Mouse (Mus musculus): ENCODE results near the gene Tbrg4. TPM values are rescaled to one million over a fixed set of nuclear protein-coding genes. Genes with fewer than 3 reads are reported as not detected.

The Tbrg4 gene
- polyA plus RNA-seq (2015; fragmentation: Nextera tagmentation; extraction: Ambion mirVana), result 29.0 and 29.1 TPM in 2 replicates

- peak; percentile 93 for ATAC-seq
- no peaks in the 10 kb centered on the region for H3K27me3 ChIP-seq (ENCODE audit: control insufficient read depth, insufficient read depth, low read depth, low read length)
- peak within 1 kb of the TSS; percentile 83 for H3K27ac ChIP-seq (ENCODE audit: low read length)
- H3K36me3 ChIP-seq (ENCODE audit: control insufficient read depth, insufficient read depth, low read length), result peaks cover 14% of the 10 kb centered on the region
- H3K9ac ChIP-seq (ENCODE audit: low read depth, low read length), result peak within 1 kb of the TSS; percentile 70
- no peaks in the 10 kb centered on the region for H3K9me3 ChIP-seq (replicated peaks; ENCODE audit: control insufficient read depth, low read length, poor library complexity, severe bottlenecking)
- H3K4me1 ChIP-seq (ENCODE audit: control insufficient read depth, insufficient read depth, low read length), result peaks cover 26% of the 10 kb centered on the region
- H3K4me2 ChIP-seq (ENCODE audit: low read length), result peak within 1 kb of the TSS; percentile 80
- peak within 1 kb of the TSS; percentile 77 for H3K4me3 ChIP-seq (ENCODE audit: low read depth, low read length)
- under 1% methylated on average over 65 of the region's 66 CpGs for WGBS
Measured at GRCm38 (mm10) chr11:6625478-6626387, at the start of gene Tbrg4. TSS of gene Tbrg4 (minus strand) at chr11:6626067.

- Histone ChIP-seq H3K9ac (ENCODE audit: low read depth, low read length) (no peak overlapping the region), H3K4me3 (ENCODE audit: low read depth, low read length) (no peak overlapping the region), H3K27me3 (ENCODE audit: control insufficient read depth, insufficient read depth, low read depth, low read length) (no peaks in the 10 kb centered on the region), H3K9me3 (replicated peaks; ENCODE audit: control insufficient read depth, low read length, poor library complexity, severe bottlenecking) (no peaks in the 10 kb centered on the region), H3K4me2 (ENCODE audit: low read length) (no peak overlapping the region), H3K4me1 (ENCODE audit: control insufficient read depth, insufficient read depth, low read length) (no peaks in the 10 kb centered on the region), H3K36me3 (ENCODE audit: control insufficient read depth, insufficient read depth, low read length) (no peaks in the 10 kb centered on the region), H3K27ac (ENCODE audit: low read length) (no peak overlapping the region)
- ATAC-seq, result no peak
- WGBS, result 71% methylated on average over 7 of the region's 7 CpGs
Measured at GRCm38 (mm10) chr11:6675402-6675801, 49.5 kb upstream of the Tbrg4 start.

GRCm38 (mm10) chr11:6674701-6675100, 48.8 kb upstream of the Tbrg4 start:
- H3K36me3 ChIP-seq (ENCODE audit: control insufficient read depth, insufficient read depth, low read length), result no peaks in the 10 kb centered on the region
- no peak overlapping the region for H3K4me3 ChIP-seq (ENCODE audit: low read depth, low read length)
- no peak overlapping the region for H3K27ac ChIP-seq (ENCODE audit: low read length)
- H3K9ac ChIP-seq (ENCODE audit: low read depth, low read length), result no peak overlapping the region
- no peak overlapping the region for H3K4me2 ChIP-seq (ENCODE audit: low read length)
- WGBS, result 91% methylated on average over 9 of the region's 9 CpGs
- no peaks in the 10 kb centered on the region for H3K27me3 ChIP-seq (ENCODE audit: control insufficient read depth, insufficient read depth, low read depth, low read length)
- ATAC-seq, result no peak
- no peaks in the 10 kb centered on the region for H3K4me1 ChIP-seq (ENCODE audit: control insufficient read depth, insufficient read depth, low read length)
- no peaks in the 10 kb centered on the region for H3K9me3 ChIP-seq (replicated peaks; ENCODE audit: control insufficient read depth, low read length, poor library complexity, severe bottlenecking)

GRCm38 (mm10) chr11:6670826-6671225, 45.0 kb upstream of the Tbrg4 start:
- no peaks in the 10 kb centered on the region for H3K36me3 ChIP-seq (ENCODE audit: control insufficient read depth, insufficient read depth, low read length)
- no peaks in the 10 kb centered on the region for H3K27me3 ChIP-seq (ENCODE audit: control insufficient read depth, insufficient read depth, low read depth, low read length)
- H3K4me3 ChIP-seq (ENCODE audit: low read depth, low read length), result no peak overlapping the region
- H3K9ac ChIP-seq (ENCODE audit: low read depth, low read length), result no peak overlapping the region
- WGBS, result 86% methylated on average over 4 of the region's 4 CpGs
- no peak overlapping the region for H3K4me2 ChIP-seq (ENCODE audit: low read length)
- H3K9me3 ChIP-seq (replicated peaks; ENCODE audit: control insufficient read depth, low read length, poor library complexity, severe bottlenecking), result no peaks in the 10 kb centered on the region
- H3K27ac ChIP-seq (ENCODE audit: low read length), result no peak overlapping the region
- H3K4me1 ChIP-seq (ENCODE audit: control insufficient read depth, insufficient read depth, low read length), result no peaks in the 10 kb centered on the region
- no peak for ATAC-seq

- 62% methylated on average over 2 of the region's 2 CpGs for WGBS
Measured at GRCm38 (mm10) chr11:6670044-6670443, 44.2 kb upstream of the Tbrg4 start.

GRCm38 (mm10) chr11:6669041-6669440, 43.2 kb upstream of the Tbrg4 start:
- Histone ChIP-seq H3K27ac (ENCODE audit: low read length) (no peak overlapping the region), H3K36me3 (ENCODE audit: control insufficient read depth, insufficient read depth, low read length) (no peaks in the 10 kb centered on the region), H3K9me3 (replicated peaks; ENCODE audit: control insufficient read depth, low read length, poor library complexity, severe bottlenecking) (no peaks in the 10 kb centered on the region), H3K4me1 (ENCODE audit: control insufficient read depth, insufficient read depth, low read length) (no peaks in the 10 kb centered on the region), H3K4me2 (ENCODE audit: low read length) (no peak overlapping the region), H3K27me3 (ENCODE audit: control insufficient read depth, insufficient read depth, low read depth, low read length) (no peaks in the 10 kb centered on the region), H3K4me3 (ENCODE audit: low read depth, low read length) (no peak overlapping the region), H3K9ac (ENCODE audit: low read depth, low read length) (no peak overlapping the region)
- ATAC-seq, result no peak
- WGBS, result 34% methylated on average over 9 of the region's 9 CpGs

More at GRCm38 (mm10) chr11:6670044-6670443, 44.2 kb upstream of the Tbrg4 start:
- ATAC-seq, result no peak
- no peaks in the 10 kb centered on the region for H3K9me3 ChIP-seq (replicated peaks; ENCODE audit: control insufficient read depth, low read length, poor library complexity, severe bottlenecking)
- H3K4me3 ChIP-seq (ENCODE audit: low read depth, low read length), result no peak overlapping the region
- H3K9ac ChIP-seq (ENCODE audit: low read depth, low read length), result no peak overlapping the region
- no peaks in the 10 kb centered on the region for H3K36me3 ChIP-seq (ENCODE audit: control insufficient read depth, insufficient read depth, low read length)
- H3K27ac ChIP-seq (ENCODE audit: low read length), result no peak overlapping the region
- H3K4me1 ChIP-seq (ENCODE audit: control insufficient read depth, insufficient read depth, low read length), result no peaks in the 10 kb centered on the region
- no peak overlapping the region for H3K4me2 ChIP-seq (ENCODE audit: low read length)
- no peaks in the 10 kb centered on the region for H3K27me3 ChIP-seq (ENCODE audit: control insufficient read depth, insufficient read depth, low read depth, low read length)

GRCm38 (mm10) chr11:6666634-6667033, 40.8 kb upstream of the Tbrg4 start:
- no peaks in the 10 kb centered on the region for H3K9me3 ChIP-seq (replicated peaks; ENCODE audit: control insufficient read depth, low read length, poor library complexity, severe bottlenecking)
- H3K27me3 ChIP-seq (ENCODE audit: control insufficient read depth, insufficient read depth, low read depth, low read length), result no peaks in the 10 kb centered on the region
- no peaks in the 10 kb centered on the region for H3K4me1 ChIP-seq (ENCODE audit: control insufficient read depth, insufficient read depth, low read length)
- H3K27ac ChIP-seq (ENCODE audit: low read length), result no peak overlapping the region
- no peak for ATAC-seq
- no peak overlapping the region for H3K4me3 ChIP-seq (ENCODE audit: low read depth, low read length)
- no peak overlapping the region for H3K9ac ChIP-seq (ENCODE audit: low read depth, low read length)
- WGBS, result 87% methylated on average over 2 of the region's 2 CpGs
- H3K4me2 ChIP-seq (ENCODE audit: low read length), result no peak overlapping the region
- H3K36me3 ChIP-seq (ENCODE audit: control insufficient read depth, insufficient read depth, low read length), result no peaks in the 10 kb centered on the region

- Histone ChIP-seq H3K27ac (ENCODE audit: low read length) (no peak overlapping the region), H3K36me3 (ENCODE audit: control insufficient read depth, insufficient read depth, low read length) (no peaks in the 10 kb centered on the region), H3K4me2 (ENCODE audit: low read length) (no peak overlapping the region), H3K9me3 (replicated peaks; ENCODE audit: control insufficient read depth, low read length, poor library complexity, severe bottlenecking) (no peaks in the 10 kb centered on the region), H3K4me3 (ENCODE audit: low read depth, low read length) (no peak overlapping the region), H3K9ac (ENCODE audit: low read depth, low read length) (no peak overlapping the region), H3K27me3 (ENCODE audit: control insufficient read depth, insufficient read depth, low read depth, low read length) (no peaks in the 10 kb centered on the region), H3K4me1 (ENCODE audit: control insufficient read depth, insufficient read depth, low read length) (peaks cover 7% of the 10 kb centered on the region; the same call in 1 of the 2 replicates)
- 66% methylated on average over 14 of the region's 14 CpGs for WGBS
- no peak for ATAC-seq
Measured at GRCm38 (mm10) chr11:6661206-6661605, 35.3 kb upstream of the Tbrg4 start.

- Histone ChIP-seq H3K36me3 (ENCODE audit: control insufficient read depth, insufficient read depth, low read length) (no peaks in the 10 kb centered on the region), H3K4me3 (ENCODE audit: low read depth, low read length) (peak within 1 kb of the TSS; percentile 41), H3K27me3 (ENCODE audit: control insufficient read depth, insufficient read depth, low read depth, low read length) (no peaks in the 10 kb centered on the region), H3K27ac (ENCODE audit: low read length) (no peak within 1 kb of the TSS), H3K4me2 (ENCODE audit: low read length) (peak within 1 kb of the TSS; percentile 60), H3K9ac (ENCODE audit: low read depth, low read length) (peak within 1 kb of the TSS; percentile 43), H3K9me3 (replicated peaks; ENCODE audit: control insufficient read depth, low read length, poor library complexity, severe bottlenecking) (no peaks in the 10 kb centered on the region), H3K4me1 (ENCODE audit: control insufficient read depth, insufficient read depth, low read length) (peaks cover 7% of the 10 kb centered on the region; the same call in 1 of the 2 replicates)
- under 1% methylated on average over 18 of the region's 18 CpGs for WGBS
- ATAC-seq, result peak; percentile 68
Measured at GRCm38 (mm10) chr11:6658271-6658670, 32.4 kb upstream of the Tbrg4 start, which contains the start of gene Ramp3. TSS of gene Ramp3 (plus strand) at chr11:6658521.

Measured in midbrain, embryonic 16.5 days (tissue).